Mouse (Mus musculus) midbrain, embryonic 16.5 days (tissue): ENCODE data around the gene Fbn1. TPM values are rescaled to one million over a fixed set of nuclear protein-coding genes. Genes with fewer than 3 reads are reported as not detected.

Source experiments
- ATAC-seq: fragments of 200-750 bp; cut with Nextera tagmentation; 2 replicates; pipeline ENCODE4 v1.8.0; 2017; ENCODE audit warnings: moderate TSS enrichment
- H3K27ac ChIP-seq: fragments of 300-500 bp; sonication (generic); 2 replicates; pipeline ENCODE4 v1.5.1; 2014; ENCODE audit warnings: mild to moderate bottlenecking, low read length, mixed read lengths
- H3K27me3 ChIP-seq: fragments of 300-500 bp; sonication (generic); 2 replicates; pipeline ENCODE4 v1.6.1; 2014; ENCODE audit warnings: low read depth, low read length, mixed read lengths; ENCODE audit not compliant: control insufficient read depth, insufficient read depth
- H3K36me3 ChIP-seq: fragments of 300-500 bp; sonication (generic); 2 replicates; pipeline ENCODE4 v1.6.1; 2014; ENCODE audit warnings: mild to moderate bottlenecking, low read length, moderate library complexity, mixed read lengths; ENCODE audit not compliant: control insufficient read depth, insufficient read depth
- H3K4me1 ChIP-seq: fragments of 300-500 bp; sonication (generic); 2 replicates; pipeline ENCODE4 v1.6.1; 2014; ENCODE audit warnings: mild to moderate bottlenecking, low read length, mixed read lengths; ENCODE audit not compliant: control insufficient read depth, insufficient read depth
- H3K4me2 ChIP-seq: fragments of 300-500 bp; sonication (generic); 2 replicates; pipeline ENCODE4 v1.6.1; 2014; ENCODE audit warnings: mild to moderate bottlenecking, low read length, mixed read lengths
- H3K4me3 ChIP-seq: fragments of 300-500 bp; sonication (generic); 2 replicates; pipeline ENCODE4 v1.5.1; 2014; ENCODE audit warnings: low read depth, mild to moderate bottlenecking, low read length, moderate library complexity, mixed read lengths
- H3K9ac ChIP-seq: fragments of 300-500 bp; sonication (generic); 2 replicates; pipeline ENCODE4 v1.6.1; 2014; ENCODE audit warnings: low read depth, low read length, mixed read lengths
- H3K9me3 ChIP-seq: fragments of 300-500 bp; sonication (generic); replicated peaks from 2 replicates; pipeline ENCODE4 v1.6.1; 2014; ENCODE audit warnings: mild to moderate bottlenecking, low read length, mixed read lengths; ENCODE audit not compliant: control insufficient read depth, poor library complexity, severe bottlenecking
- WGBS: fragments of 180-500 bp; shearing (Covaris S2); extraction: QIAGEN DNeasy Blood & Tissue Kit; methylation state at CpG from one replicate; pipeline ENCODE4 v1.1.7; 2014; 5-methylcytosine and 5-hydroxymethylcytosine counted together
- polyA plus RNA-seq: library from polyadenylated mRNA; unstranded; fragments of >200 nt; fragmentation: Nextera tagmentation; extraction: Ambion mirVana; gene quantifications from 2 replicates; pipeline ENCODE4 v1.2.1, GENCODE M21; 2015

The Fbn1 gene
- polyA plus RNA-seq, 1 experiment from 2014 or later: 1.8 TPM

GRCm38 (mm10) chr2:125380086-125380485 is 127.7 kb downstream of the Fbn1 start:
- no peak overlapping the region for H3K4me2 ChIP-seq
- no peaks in the 10 kb centered on the region for H3K4me1 ChIP-seq
- WGBS: 94% methylated on average over 2 of the region's 2 CpGs
- no peaks in the 10 kb centered on the region for H3K27me3 ChIP-seq
- H3K36me3 ChIP-seq: no peaks in the 10 kb centered on the region; the same call in none of the 2 replicates
- H3K4me3 ChIP-seq: no peak overlapping the region
- H3K27ac ChIP-seq: no peak overlapping the region
- ATAC-seq: no peak
- H3K9ac ChIP-seq: no peak overlapping the region
- H3K9me3 ChIP-seq: no peaks in the 10 kb centered on the region

- Histone ChIP-seq H3K9me3 (no peaks in the 10 kb centered on the region), H3K9ac (no peak overlapping the region), H3K27me3 (no peaks in the 10 kb centered on the region), H3K36me3 (no peaks in the 10 kb centered on the region; the same call in none of the 2 replicates), H3K27ac (no peak overlapping the region), H3K4me2 (no peak overlapping the region), H3K4me1 (no peaks in the 10 kb centered on the region), H3K4me3 (no peak overlapping the region)
- no peak for ATAC-seq
- 90% methylated on average over 2 of the region's 2 CpGs for WGBS
These were observed 128.6 kb downstream of the Fbn1 start for GRCm38 (mm10) chr2:125379206-125379605.

- H3K27me3 ChIP-seq: no peaks in the 10 kb centered on the region
- 62% methylated on average over 5 of the region's 5 CpGs for WGBS
- no peak for ATAC-seq
- no peaks in the 10 kb centered on the region; the same call in 1 of the 2 replicates for H3K36me3 ChIP-seq
- H3K4me2 ChIP-seq: no peak overlapping the region
- H3K4me3 ChIP-seq: no peak overlapping the region
- H3K9ac ChIP-seq: no peak overlapping the region
- no peaks in the 10 kb centered on the region for H3K4me1 ChIP-seq
- no peak overlapping the region for H3K27ac ChIP-seq
- no peaks in the 10 kb centered on the region for H3K9me3 ChIP-seq
These were observed 131.9 kb downstream of the Fbn1 start for GRCm38 (mm10) chr2:125375926-125376325.

- no peak overlapping the region for H3K4me3 ChIP-seq
- H3K9ac ChIP-seq: no peak overlapping the region
- H3K4me2 ChIP-seq: no peak overlapping the region
- no peaks in the 10 kb centered on the region for H3K27me3 ChIP-seq
- no peaks in the 10 kb centered on the region for H3K9me3 ChIP-seq
- no peak overlapping the region for H3K27ac ChIP-seq
- H3K4me1 ChIP-seq: no peaks in the 10 kb centered on the region
- WGBS: 58% methylated on average over 10 of the region's 10 CpGs
- no peak for ATAC-seq
- H3K36me3 ChIP-seq: no peaks in the 10 kb centered on the region; the same call in 1 of the 2 replicates
These were observed 132.5 kb downstream of the Fbn1 start for GRCm38 (mm10) chr2:125375301-125375700.

GRCm38 (mm10) chr2:125369666-125370065 is 138.1 kb downstream of the Fbn1 start:
- Histone ChIP-seq H3K27ac (no peak overlapping the region), H3K4me3 (no peak overlapping the region), H3K9me3 (no peaks in the 10 kb centered on the region), H3K27me3 (no peaks in the 10 kb centered on the region), H3K9ac (no peak overlapping the region), H3K4me1 (no peaks in the 10 kb centered on the region), H3K4me2 (no peak overlapping the region), H3K36me3 (peaks cover 9% of the 10 kb centered on the region)
- no peak for ATAC-seq
- WGBS: 90% methylated on average over 8 of the region's 8 CpGs

- WGBS: 82% methylated on average over 4 of the region's 4 CpGs
- Histone ChIP-seq H3K4me1 (no peaks in the 10 kb centered on the region), H3K4me3 (no peak overlapping the region), H3K27ac (no peak overlapping the region), H3K9me3 (no peaks in the 10 kb centered on the region), H3K4me2 (no peak overlapping the region), H3K9ac (no peak overlapping the region), H3K36me3 (peaks cover 9% of the 10 kb centered on the region), H3K27me3 (no peaks in the 10 kb centered on the region)
- no peak for ATAC-seq
These were observed 139.2 kb downstream of the Fbn1 start for GRCm38 (mm10) chr2:125368616-125369015.

GRCm38 (mm10) chr2:125361661-125362060 is 146.1 kb downstream of the Fbn1 start:
- no peaks in the 10 kb centered on the region for H3K9me3 ChIP-seq
- ATAC-seq: no peak
- no peaks in the 10 kb centered on the region for H3K4me1 ChIP-seq
- H3K36me3 ChIP-seq: peaks cover 10% of the 10 kb centered on the region
- H3K4me2 ChIP-seq: no peak overlapping the region
- no peaks in the 10 kb centered on the region for H3K27me3 ChIP-seq
- WGBS: 89% methylated on average over 4 of the region's 4 CpGs
- no peak overlapping the region for H3K27ac ChIP-seq
- H3K4me3 ChIP-seq: no peak overlapping the region
- H3K9ac ChIP-seq: no peak overlapping the region

- 76% methylated on average over 3 of the region's 3 CpGs for WGBS
- Histone ChIP-seq H3K27ac (no peak overlapping the region), H3K27me3 (no peaks in the 10 kb centered on the region), H3K4me3 (no peak overlapping the region), H3K4me1 (no peaks in the 10 kb centered on the region), H3K9me3 (no peaks in the 10 kb centered on the region), H3K9ac (no peak overlapping the region), H3K36me3 (0 out of 2 replicates have a peak, but pooled peaks cover 5% of the 10 kb centered on the region), H3K4me2 (no peak overlapping the region)
- no peak for ATAC-seq
These were observed 151.3 kb downstream of the Fbn1 start for GRCm38 (mm10) chr2:125356486-125356885.

GRCm38 (mm10) chr2:125356068-125356467 is 151.7 kb downstream of the Fbn1 start:
- Histone ChIP-seq H3K27ac (no peak overlapping the region), H3K36me3 (0 out of 2 replicates have a peak, but pooled peaks cover 5% of the 10 kb centered on the region), H3K9ac (no peak overlapping the region), H3K27me3 (no peaks in the 10 kb centered on the region), H3K4me1 (no peaks in the 10 kb centered on the region), H3K4me2 (no peak overlapping the region), H3K4me3 (no peak overlapping the region), H3K9me3 (no peaks in the 10 kb centered on the region)
- ATAC-seq: no peak
- WGBS: 91% methylated on average over 5 of the region's 5 CpGs
